ENCODE assay signal across 19 mouse cellular contexts in the genomic region with DNA sequence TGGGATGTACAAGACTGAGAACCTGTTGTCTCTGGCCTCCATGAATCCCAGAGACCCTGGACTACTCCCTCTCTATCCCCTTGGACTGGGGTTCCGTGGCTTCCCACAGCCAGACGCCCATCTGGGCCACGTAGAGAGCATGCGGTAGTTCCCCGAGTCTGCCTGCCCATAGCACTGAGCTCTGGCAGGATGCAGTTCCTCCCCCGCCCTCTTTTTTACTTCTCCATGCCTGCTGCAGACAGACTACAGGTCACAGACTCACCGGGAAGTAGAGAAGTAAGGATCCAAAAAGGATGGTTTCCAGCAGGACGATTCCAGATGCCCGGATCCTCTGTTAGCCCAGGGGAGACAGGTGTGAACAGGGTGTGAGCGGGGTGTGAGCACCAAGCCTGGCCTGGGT. TPM values are rescaled to one million over a fixed set of nuclear protein-coding genes. Genes with fewer than 3 reads are reported as not detected.
"Had no signal": no experiment of that assay in that cellular context is flagged by ENCODE, and none has a peak within 500 bp of the region (broad histone marks: within the 10 kb centered on the region; RNA-seq: fewer than 3 reads in every experiment).

No protein-coding gene starts in this region.

- H3K4me3 ChIP-seq: left cerebral cortex, adult 2 months; liver, embryonic 13.5 days; myocyte; neural tube, embryonic 13.5 days had no signal

- DNase-seq: kidney, adult 2 months; kidney, postnatal 36 days; layer of hippocampus, postnatal 36 days; liver, embryonic 13.5 days; lung, adult 2 months; lung, postnatal 14 days; lung, postnatal 4 days; midbrain, embryonic 14.5 days; retina, postnatal 1 day; right cerebral cortex, postnatal 25 days; spleen, adult 18-20 months; thymus, adult 18-20 months had no signal

- H3K4me2 ChIP-seq: liver, embryonic 13.5 days; neural tube, embryonic 13.5 days had no signal

- H3K9me3 ChIP-seq: neural tube, embryonic 13.5 days had no signal

- H3K27ac ChIP-seq: kidney, postnatal 0 days; left cerebral cortex, adult 2 months; liver, embryonic 13.5 days; neural tube, embryonic 13.5 days had no signal

- H3K27me3 ChIP-seq: neural tube, embryonic 13.5 days had no signal

- H3K36me3 ChIP-seq: liver, embryonic 13.5 days; neural tube, embryonic 13.5 days had no signal

- H3K9ac ChIP-seq: liver, embryonic 13.5 days; neural tube, embryonic 13.5 days had no signal

RNA-seq across cellular contexts. Expression of gene Gpr179, which starts 6.4 kb away (rescaled TPM):
- total RNA-seq: liver, adult 2 months; neutrophil, adult 5-6 weeks had no signal
- polyA plus RNA-seq: liver, adult 2 months; liver, embryonic 13.5 days; liver, embryonic 16.5 days had no signal
